Mouse (Mus musculus): ENCODE data around the gene Hes6. TPM values are rescaled to one million over a fixed set of nuclear protein-coding genes. Genes with fewer than 3 reads are reported as not detected.

The Hes6 gene
- polyA plus RNA-seq (2015; fragmentation: Nextera tagmentation; extraction: Ambion mirVana), result 21.9 and 22.5 TPM in 2 replicates

DNA sequence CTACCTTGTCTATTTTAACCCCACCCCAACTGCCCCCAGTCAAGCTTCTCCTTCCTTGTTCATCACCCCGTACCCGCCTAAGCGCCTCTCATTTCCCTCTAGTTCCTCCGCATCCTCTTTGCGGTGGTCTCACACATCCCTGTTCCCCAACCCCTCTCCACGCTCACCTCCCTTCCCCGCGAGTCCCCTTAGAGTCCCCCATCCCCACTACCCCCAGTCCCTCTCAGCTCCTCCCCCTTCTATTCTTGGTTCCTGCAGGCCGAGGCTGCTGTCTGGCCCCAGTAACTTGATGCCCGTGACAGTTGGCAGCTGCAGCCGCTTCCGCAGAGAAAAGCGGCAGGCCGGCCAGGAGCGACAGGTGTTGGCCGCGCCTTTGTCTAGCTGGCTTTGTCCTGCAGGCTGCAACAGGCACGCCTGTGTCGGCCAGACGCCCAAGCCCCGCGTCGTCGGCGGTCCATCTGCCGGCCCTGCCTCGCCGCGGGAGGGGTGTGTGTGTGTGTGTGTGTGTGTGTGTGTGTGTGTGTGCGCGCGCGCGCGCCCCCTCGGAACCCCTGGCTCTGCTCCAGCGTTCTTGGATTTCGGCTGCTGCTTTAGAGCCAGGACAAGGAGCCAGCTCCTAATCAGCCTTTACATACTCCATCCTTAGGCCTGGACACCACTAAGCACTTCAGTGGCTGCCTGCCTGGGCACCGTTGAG, at the start of gene Hes6:
TSS of gene Hes6 (minus strand) at position 141 of the 697 bp plus-strand sequence.
- WGBS (ENCODE audit: insufficient replicate concordance), result 1% methylated on average over 39 of the region's 39 CpGs
- peak; percentile 19 for DNase-seq
- ATAC-seq (ENCODE audit: low read depth), result no peak
- peak within 1 kb of the TSS; percentile 99 for H3K4me2 ChIP-seq
- peak within 1 kb of the TSS; percentile 80 for H3K4me3 ChIP-seq (replicated peaks)
- H3K36me3 ChIP-seq, result peaks cover 8% of the 10 kb centered on the region; the same call in 1 of the 2 replicates
- peak within 1 kb of the TSS; percentile 84 for H3K9ac ChIP-seq
- H3K27ac ChIP-seq, result peak within 1 kb of the TSS; percentile 62
- H3K4me1 ChIP-seq (replicated peaks), result peaks cover 31% of the 10 kb centered on the region
- peaks cover 21% of the 10 kb centered on the region for H3K27me3 ChIP-seq
- no peaks in the 10 kb centered on the region for H3K9me3 ChIP-seq (replicated peaks)

DNA sequence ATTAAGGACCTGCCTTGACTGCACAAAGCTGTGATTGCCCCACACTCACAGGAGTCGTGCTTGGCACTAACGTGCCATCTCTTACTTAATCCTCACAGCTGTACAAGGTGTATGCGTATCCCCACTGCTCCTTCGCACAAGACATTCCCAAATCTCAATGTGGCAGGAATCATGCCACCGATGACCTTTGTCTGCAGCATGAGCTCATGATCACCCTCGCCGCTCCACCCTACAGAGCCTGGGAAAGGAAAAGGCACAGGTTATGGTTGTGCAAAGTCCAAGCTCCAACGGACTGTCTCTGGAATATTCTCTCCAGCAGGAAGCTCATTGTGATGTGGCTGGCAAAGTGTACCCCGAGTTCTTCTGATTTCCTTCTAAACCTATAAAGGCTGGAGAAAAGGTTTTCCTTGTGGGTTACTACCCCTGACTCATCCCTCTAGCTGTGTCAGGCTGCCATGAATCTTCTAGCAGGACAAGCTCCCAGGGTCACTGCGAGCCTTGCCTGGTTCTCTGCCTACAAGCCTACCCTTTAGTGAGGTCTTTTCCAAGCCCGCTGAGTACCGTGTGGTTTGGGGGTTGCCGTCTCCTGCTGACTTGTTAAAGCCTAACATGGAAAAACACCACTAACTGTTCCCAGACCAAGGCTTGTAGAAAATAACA, 49.6 kb upstream of the Hes6 start:
- no peaks in the 10 kb centered on the region for H3K9me3 ChIP-seq (replicated peaks)
- peaks cover 35% of the 10 kb centered on the region for H3K4me1 ChIP-seq (replicated peaks)
- no peak overlapping the region for H3K9ac ChIP-seq
- H3K4me2 ChIP-seq, result no peak overlapping the region
- no peak overlapping the region for H3K4me3 ChIP-seq (replicated peaks)
- H3K27me3 ChIP-seq, result no peaks in the 10 kb centered on the region
- ATAC-seq (ENCODE audit: low read depth) (no peak), DNase-seq (no peak)
- no peaks in the 10 kb centered on the region for H3K36me3 ChIP-seq
- H3K27ac ChIP-seq, result no peak overlapping the region
- WGBS (ENCODE audit: insufficient replicate concordance), result 74% methylated on average over 13 of the region's 13 CpGs

DNA sequence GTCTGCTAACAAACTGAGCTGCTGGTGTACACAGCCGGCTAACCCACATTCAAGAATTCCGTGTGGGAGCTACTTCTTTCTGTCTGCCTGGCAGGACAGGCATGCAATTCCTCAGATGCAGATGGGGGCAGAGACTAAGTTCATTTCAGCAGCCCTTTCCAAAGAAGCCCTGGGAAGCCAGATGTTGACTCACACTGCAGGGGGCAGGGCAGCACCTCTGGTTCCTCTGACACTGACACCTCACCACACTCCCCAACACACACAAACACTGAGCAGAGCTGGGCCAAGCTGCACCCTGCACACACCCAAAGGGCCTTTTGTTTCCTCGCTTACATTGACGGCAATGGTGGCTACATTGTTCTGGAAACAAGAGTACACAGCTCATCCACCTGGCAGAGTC, 46.7 kb upstream of the Hes6 start:
- Histone ChIP-seq H3K9me3 (replicated peaks) (no peaks in the 10 kb centered on the region), H3K4me2 (peak overlapping the region; percentile 95), H3K4me3 (replicated peaks) (no peak overlapping the region), H3K4me1 (replicated peaks) (peaks cover 57% of the 10 kb centered on the region), H3K36me3 (no peaks in the 10 kb centered on the region), H3K9ac (0 out of 2 replicates have a peak overlapping the region, but pooled peaks have one; percentile 67), H3K27ac (no peak overlapping the region), H3K27me3 (no peaks in the 10 kb centered on the region)
- DNase-seq (no peak), ATAC-seq (ENCODE audit: low read depth) (no peak)
- WGBS (ENCODE audit: insufficient replicate concordance), result 39% methylated on average over 4 of the region's 4 CpGs

DNA sequence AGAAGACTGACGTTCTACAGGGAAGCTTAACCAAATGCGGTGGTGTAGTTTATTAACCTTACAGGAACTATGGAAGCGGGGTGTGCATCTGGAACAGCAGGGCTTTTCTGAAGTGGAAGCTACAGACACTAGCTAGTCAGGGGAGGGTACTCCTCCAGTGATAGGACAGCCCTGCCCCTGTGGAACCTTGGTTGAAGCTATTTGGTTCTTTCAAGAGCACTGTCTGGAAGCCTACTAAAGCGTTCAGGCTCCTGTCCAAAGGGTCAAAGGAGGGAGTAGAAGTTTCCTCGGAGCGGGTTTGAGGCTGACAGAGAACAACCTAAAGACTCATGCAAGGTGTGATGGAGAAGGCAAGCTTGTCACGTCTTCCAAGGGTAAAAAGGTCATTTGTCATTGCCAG, 46.2 kb upstream of the Hes6 start:
- peak overlapping the region; percentile 50 for H3K27ac ChIP-seq

DNA sequence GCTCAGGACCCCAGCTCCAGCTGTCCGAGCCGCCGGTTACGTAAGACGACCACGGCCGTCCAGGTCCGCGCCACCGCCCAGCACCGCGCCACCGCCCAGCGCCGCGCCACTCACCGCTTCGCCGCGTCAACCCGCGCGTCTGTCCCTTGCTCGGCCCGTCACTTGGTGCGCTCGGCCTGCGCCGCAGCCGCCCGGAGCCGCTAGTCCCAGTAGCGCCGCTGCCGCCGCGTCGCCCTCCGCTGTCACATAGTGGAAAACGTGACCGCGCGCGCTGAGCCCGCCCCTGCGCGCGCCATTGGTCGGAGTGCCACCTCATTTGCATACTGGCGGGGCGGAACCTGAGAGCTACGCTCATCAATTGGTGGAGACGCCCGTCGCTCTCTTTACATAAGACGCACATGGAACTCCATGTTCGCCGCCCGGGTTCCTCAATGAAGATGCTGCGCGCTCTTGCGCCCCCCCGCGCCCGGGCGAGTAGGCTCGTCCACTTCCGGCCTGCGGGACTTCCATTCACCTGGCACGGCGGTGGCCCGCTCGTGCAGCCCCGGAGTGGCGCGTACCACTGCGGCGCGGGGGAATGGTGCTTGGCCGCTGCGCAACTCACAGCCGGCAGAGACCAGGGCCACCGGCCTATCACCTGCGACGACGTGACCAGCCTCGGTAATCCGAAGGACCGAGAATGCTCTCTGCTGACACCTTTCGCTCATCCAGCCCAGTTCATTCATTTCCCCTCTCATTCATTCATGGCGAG, 45.4 kb upstream of the Hes6 start, which contains the start of gene Per2:
TSS of gene Per2 (minus strand) at position 266 of the 751 bp plus-strand sequence.
- H3K36me3 ChIP-seq, result no peaks in the 10 kb centered on the region
- peak within 1 kb of the TSS; percentile 95 for H3K4me2 ChIP-seq
- no peaks in the 10 kb centered on the region for H3K27me3 ChIP-seq
- H3K4me3 ChIP-seq (replicated peaks), result peak within 1 kb of the TSS; percentile 73
- ATAC-seq (ENCODE audit: low read depth), result peak; percentile 94
- under 1% methylated on average over 91 of the region's 91 CpGs for WGBS (ENCODE audit: insufficient replicate concordance)
- H3K4me1 ChIP-seq (replicated peaks), result peaks cover 70% of the 10 kb centered on the region
- DNase-seq, result peak; percentile 99
- H3K9ac ChIP-seq, result peak within 1 kb of the TSS; percentile 78
- peak within 1 kb of the TSS; percentile 75 for H3K27ac ChIP-seq
- H3K9me3 ChIP-seq (replicated peaks), result no peaks in the 10 kb centered on the region

More for the DNA sequence above, 46.2 kb upstream of the Hes6 start:
- Histone ChIP-seq H3K27me3 (no peaks in the 10 kb centered on the region), H3K9me3 (replicated peaks) (no peaks in the 10 kb centered on the region), H3K4me1 (replicated peaks) (peaks cover 62% of the 10 kb centered on the region), H3K9ac (peak overlapping the region; percentile 67), H3K36me3 (no peaks in the 10 kb centered on the region), H3K4me3 (replicated peaks) (peak overlapping the region; percentile 73), H3K4me2 (peak overlapping the region; percentile 95)
- WGBS (ENCODE audit: insufficient replicate concordance), result 35% methylated on average over 7 of the region's 7 CpGs
- ATAC-seq (ENCODE audit: low read depth) (no peak), DNase-seq (no peak)

DNA sequence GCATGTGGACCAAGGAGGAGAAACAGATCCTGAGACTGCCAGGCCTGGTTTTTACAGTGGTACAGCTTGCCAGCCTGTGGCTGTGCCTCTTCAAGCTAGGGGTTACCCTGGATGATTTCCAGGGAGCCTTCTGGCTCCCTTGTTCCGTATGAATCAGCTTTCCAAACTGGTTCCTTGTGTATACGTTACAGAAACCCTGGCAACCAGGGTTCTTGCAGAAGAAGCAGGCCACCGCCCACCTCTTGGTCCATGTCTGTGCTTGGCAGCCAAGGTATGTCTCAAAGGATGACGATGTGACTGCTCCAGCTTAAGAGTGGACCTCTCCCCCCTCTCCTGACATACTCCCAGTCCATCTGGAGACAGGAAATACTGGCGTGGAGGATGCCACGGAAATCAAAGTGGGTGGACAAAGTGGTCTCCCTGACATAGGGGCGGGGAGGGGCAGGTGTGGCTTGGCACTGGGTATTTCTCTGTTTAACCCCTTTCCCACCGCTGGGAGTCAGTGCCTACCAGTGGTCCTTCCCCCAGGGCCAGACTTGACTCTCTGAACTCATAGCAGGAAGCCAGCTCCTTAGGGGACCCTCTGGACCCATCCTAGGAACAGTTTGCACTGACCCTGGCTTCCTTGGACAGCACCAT, 44.5 kb upstream of the Hes6 start:
- no peak for DNase-seq
- H3K4me1 ChIP-seq (replicated peaks), result peaks cover 78% of the 10 kb centered on the region
- ATAC-seq (ENCODE audit: low read depth), result no peak
- peak overlapping the region; percentile 73 for H3K4me3 ChIP-seq (replicated peaks)
- peak overlapping the region; percentile 78 for H3K9ac ChIP-seq
- no peaks in the 10 kb centered on the region for H3K36me3 ChIP-seq
- peak overlapping the region; percentile 95 for H3K4me2 ChIP-seq
- H3K27ac ChIP-seq, result peak overlapping the region; percentile 75; the same call in 1 of the 2 replicates
- 33% methylated on average over 8 of the region's 8 CpGs for WGBS (ENCODE audit: insufficient replicate concordance)
- no peaks in the 10 kb centered on the region for H3K27me3 ChIP-seq
- no peaks in the 10 kb centered on the region for H3K9me3 ChIP-seq (replicated peaks)

DNA sequence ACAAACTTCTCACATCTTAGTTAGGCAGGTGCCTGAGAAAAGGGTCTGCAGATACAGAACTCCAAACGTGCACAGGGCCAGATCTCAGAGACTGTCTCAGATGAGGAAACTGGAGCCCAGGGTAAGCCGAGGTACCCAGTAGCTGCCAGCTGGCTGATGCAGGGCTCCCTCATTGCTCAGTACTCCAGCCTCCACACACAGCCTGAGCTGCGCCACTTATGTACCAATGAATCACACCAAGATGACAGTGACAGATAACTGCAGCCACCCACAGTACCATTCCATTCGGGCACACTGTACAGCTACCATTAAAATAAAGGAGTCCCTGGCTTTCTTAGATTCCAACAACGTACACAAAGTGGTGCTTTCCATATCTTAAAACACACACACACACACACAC, 43.9 kb upstream of the Hes6 start:
- 45% methylated on average over 5 of the region's 5 CpGs for WGBS (ENCODE audit: insufficient replicate concordance)

DNA sequence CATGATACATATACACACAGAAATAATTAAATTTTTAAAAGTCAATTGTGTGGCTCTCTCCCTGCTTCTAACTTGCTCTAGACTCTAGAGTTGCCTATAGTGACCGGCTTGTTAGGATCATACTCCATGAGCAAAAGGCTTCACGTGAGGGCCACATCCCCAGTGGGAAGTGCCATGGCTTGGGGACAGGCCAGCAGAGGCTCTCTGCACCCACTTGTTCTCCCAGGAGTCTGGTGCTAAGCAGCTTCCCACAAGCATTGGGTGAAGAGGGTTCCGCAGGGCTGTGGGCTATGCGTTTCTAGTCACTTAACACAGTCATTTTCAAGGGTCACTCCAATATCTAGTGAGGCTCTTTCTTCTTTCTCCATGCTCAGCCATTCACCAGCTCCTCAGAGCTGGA, 43.3 kb upstream of the Hes6 start:
- H3K4me3 ChIP-seq (replicated peaks), result no peak overlapping the region
- H3K9me3 ChIP-seq (replicated peaks), result no peaks in the 10 kb centered on the region
- H3K9ac ChIP-seq, result no peak overlapping the region
- peak overlapping the region; percentile 85; the same call in 1 of the 2 replicates for H3K27ac ChIP-seq
- H3K4me2 ChIP-seq, result peak overlapping the region; percentile 95
- no peak for DNase-seq
- H3K36me3 ChIP-seq, result no peaks in the 10 kb centered on the region
- no peak for ATAC-seq (ENCODE audit: low read depth)
- H3K4me1 ChIP-seq (replicated peaks), result peaks cover 80% of the 10 kb centered on the region
- no peaks in the 10 kb centered on the region for H3K27me3 ChIP-seq
- WGBS (ENCODE audit: insufficient replicate concordance), result 80% methylated on average over 4 of the region's 4 CpGs

More for the DNA sequence above, 43.9 kb upstream of the Hes6 start:
- H3K9me3 ChIP-seq (replicated peaks), result no peaks in the 10 kb centered on the region
- ATAC-seq (ENCODE audit: low read depth), result no peak
- DNase-seq, result no peak
- H3K4me2 ChIP-seq, result peak overlapping the region; percentile 95
- H3K4me1 ChIP-seq (replicated peaks), result peaks cover 79% of the 10 kb centered on the region
- H3K27me3 ChIP-seq, result no peaks in the 10 kb centered on the region
- no peak overlapping the region for H3K9ac ChIP-seq
- H3K36me3 ChIP-seq, result no peaks in the 10 kb centered on the region
- peak overlapping the region; percentile 73 for H3K4me3 ChIP-seq (replicated peaks)
- H3K27ac ChIP-seq, result peak overlapping the region; percentile 85; the same call in 1 of the 2 replicates

DNA sequence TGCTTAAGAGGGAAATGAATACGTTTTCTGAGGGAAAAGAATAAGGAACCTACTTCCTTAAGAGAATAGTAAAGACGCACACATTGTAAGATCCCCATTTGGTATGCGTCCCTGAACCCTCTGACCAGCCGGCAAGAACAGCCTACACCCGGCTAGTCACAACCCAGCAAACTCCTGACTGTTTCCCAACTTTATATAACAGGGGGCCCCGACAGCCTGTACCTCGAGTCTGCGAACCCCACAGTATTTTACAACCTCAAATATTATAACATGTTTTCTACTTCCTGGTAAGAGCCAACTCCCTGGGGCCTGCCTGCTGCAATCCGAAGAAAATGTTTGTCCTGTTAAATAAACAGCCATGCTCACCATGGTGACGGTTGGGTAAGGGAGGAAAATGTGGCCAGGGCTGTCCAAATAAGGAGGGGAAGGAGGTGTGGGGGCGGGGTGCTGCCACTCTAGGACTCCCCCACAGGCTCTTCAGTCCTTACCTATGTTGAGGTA, 42.5 kb upstream of the Hes6 start:
- Histone ChIP-seq H3K9me3 (replicated peaks) (no peaks in the 10 kb centered on the region), H3K4me1 (replicated peaks) (peaks cover 84% of the 10 kb centered on the region), H3K36me3 (no peaks in the 10 kb centered on the region), H3K4me3 (replicated peaks) (no peak overlapping the region), H3K9ac (peak overlapping the region; percentile 42), H3K4me2 (peak overlapping the region; percentile 48), H3K27ac (peak overlapping the region; percentile 85), H3K27me3 (no peaks in the 10 kb centered on the region)
- 39% methylated on average over 11 of the region's 11 CpGs for WGBS (ENCODE audit: insufficient replicate concordance)
- no peak for ATAC-seq (ENCODE audit: low read depth)
- DNase-seq, result peak; percentile 13

DNA sequence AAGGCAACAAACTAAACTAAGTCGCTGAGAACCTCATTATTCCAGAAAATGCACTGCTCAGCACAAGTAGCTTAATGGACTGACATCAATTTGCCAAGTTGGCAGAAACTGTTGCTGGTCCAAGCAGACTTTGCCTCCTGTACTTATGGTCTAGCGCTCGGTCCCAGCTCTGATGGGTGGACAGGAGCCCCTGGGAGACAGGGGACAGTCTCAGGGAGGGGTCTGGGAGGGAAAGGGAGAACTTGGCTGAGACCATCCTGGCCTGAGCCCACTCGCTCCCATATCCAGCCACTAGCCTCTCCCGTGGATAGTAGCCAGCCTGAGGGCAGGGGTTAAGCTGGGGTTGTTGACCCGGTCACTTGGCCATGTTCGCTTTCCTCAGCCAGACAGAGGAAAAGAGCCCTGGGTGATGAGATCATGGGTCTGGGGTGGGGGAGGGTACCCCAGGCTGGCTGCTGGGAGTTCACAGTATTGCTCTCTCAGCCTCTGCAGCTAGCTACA, 41.9 kb upstream of the Hes6 start:
- WGBS (ENCODE audit: insufficient replicate concordance), result 60% methylated on average over 7 of the region's 7 CpGs
- Histone ChIP-seq H3K4me1 (replicated peaks) (peaks cover 82% of the 10 kb centered on the region), H3K27me3 (no peaks in the 10 kb centered on the region), H3K36me3 (no peaks in the 10 kb centered on the region), H3K9me3 (replicated peaks) (no peaks in the 10 kb centered on the region), H3K27ac (peak overlapping the region; percentile 85), H3K4me3 (replicated peaks) (no peak overlapping the region), H3K9ac (peak overlapping the region; percentile 42), H3K4me2 (peak overlapping the region; percentile 48)
- no peak for DNase-seq
- no peak for ATAC-seq (ENCODE audit: low read depth)
